Mouse (Mus musculus): ENCODE data around the gene Micu1. TPM values are rescaled to one million over a fixed set of nuclear protein-coding genes. Genes with fewer than 3 reads are reported as not detected.
"Not testable (repeated sequence)": the region's sequence is repeated elsewhere in the genome, so short reads cannot be mapped to it uniquely, and the experiment has no call there.

Gene Micu1
- total RNA-seq (2021): 10 to 100 TPM; 56.1 to 67.3 TPM
- long read RNA-seq, experiment 1, transcript Micu1-204 (12 exons, 2,442 nt): major isoform, 109 of 131 reads
- long read RNA-seq, experiment 1, partial matches to known transcripts: 15 of 131 reads
- long read RNA-seq, experiment 1, other reads (novel, unspliced or antisense): 4 of 131 reads
- long read RNA-seq, experiment 2, transcript Micu1-204 (12 exons, 2,442 nt): major isoform, 45 of 56 reads
- long read RNA-seq, experiment 2, partial matches to known transcripts: 3 of 56 reads
- long read RNA-seq, experiment 2, other reads (novel, unspliced or antisense): 6 of 56 reads

- DNase-seq: peak; percentile 98
Measured at GRCm38 (mm10) chr10:59702207-59703032, at the start of gene Micu1. TSS of gene Micu1 (plus strand) at chr10:59702477.

GRCm38 (mm10) chr10:59656799-59657198 is 45.5 kb upstream of the Micu1 start:
- DNase-seq: no peak

GRCm38 (mm10) chr10:59664765-59665164 is 37.5 kb upstream of the Micu1 start:
- DNase-seq: no peak

- DNase-seq: no peak
Measured at GRCm38 (mm10) chr10:59665503-59666291, 36.6 kb upstream of the Micu1 start.

- peak; percentile 55 for DNase-seq
Measured at GRCm38 (mm10) chr10:59667377-59667776, 34.9 kb upstream of the Micu1 start.

GRCm38 (mm10) chr10:59668491-59668890 is 33.8 kb upstream of the Micu1 start:
- no peak for DNase-seq

GRCm38 (mm10) chr10:59677836-59678235 is 24.4 kb upstream of the Micu1 start:
- peak; percentile 15 for DNase-seq

- DNase-seq: no peak
Measured at GRCm38 (mm10) chr10:59679189-59679588, 23.1 kb upstream of the Micu1 start.

- DNase-seq: not testable (repeated sequence)
Measured at GRCm38 (mm10) chr10:59685586-59685985, 16.7 kb upstream of the Micu1 start.

- DNase-seq: no peak
Measured at GRCm38 (mm10) chr10:59687126-59687525, 15.2 kb upstream of the Micu1 start.

GRCm38 (mm10) chr10:59689836-59690235 is 12.4 kb upstream of the Micu1 start:
- DNase-seq: no peak

GRCm38 (mm10) chr10:59692441-59692840 is 9.8 kb upstream of the Micu1 start:
- no peak for DNase-seq

- DNase-seq: no peak
Measured at GRCm38 (mm10) chr10:59694104-59694503, 8.2 kb upstream of the Micu1 start.

GRCm38 (mm10) chr10:59699516-59699915 is 2.8 kb upstream of the Micu1 start:
- DNase-seq: no peak

GRCm38 (mm10) chr10:59701805-59702204 is 472 bp upstream of the Micu1 start:
- no peak for DNase-seq

- no peak for DNase-seq
Measured at GRCm38 (mm10) chr10:59703060-59703760, 933 bp downstream of the Micu1 start.

GRCm38 (mm10) chr10:59706991-59707546 is 4.8 kb downstream of the Micu1 start:
- DNase-seq: no peak

- no peak for DNase-seq
Measured at GRCm38 (mm10) chr10:59707595-59707994, 5.3 kb downstream of the Micu1 start.

- DNase-seq: peak; percentile 58
Measured at GRCm38 (mm10) chr10:59709281-59709680, 7.0 kb downstream of the Micu1 start.

- no peak for DNase-seq
Measured at GRCm38 (mm10) chr10:59710246-59710645, 8.0 kb downstream of the Micu1 start.

GRCm38 (mm10) chr10:59712062-59712461 is 9.8 kb downstream of the Micu1 start:
- no peak for DNase-seq

- DNase-seq: no peak
Measured at GRCm38 (mm10) chr10:59720017-59720416, 17.7 kb downstream of the Micu1 start.

All from adrenal gland, postnatal 10 days (tissue).